Mouse (Mus musculus): ENCODE measurements around the gene Slc4a1. TPM values are rescaled to one million over a fixed set of nuclear protein-coding genes. Genes with fewer than 3 reads are reported as not detected.

Gene Slc4a1
- polyA plus RNA-seq, 1 experiment from 2014 or later: 6.9 TPM

- Histone ChIP-seq H3K4me1 (ENCODE audit: insufficient read depth) (no peaks in the 10 kb centered on the region), H3K9ac (no peak overlapping the region), H3K4me2 (no peak overlapping the region), H3K36me3 (ENCODE audit: insufficient read depth) (no peaks in the 10 kb centered on the region), H3K9me3 (ENCODE audit: low read depth, low read length) (no peaks in the 10 kb centered on the region), H3K27me3 (ENCODE audit: insufficient read depth, low read length) (no peaks in the 10 kb centered on the region), H3K27ac (ENCODE audit: low read depth) (no peak overlapping the region), H3K4me3 (ENCODE audit: low read depth, low read length) (no peak overlapping the region)
- no peak for TF ChIP-seq CTCF (IDR thresholded peaks at IDR 0.05; ENCODE audit: low read depth)
- 76% methylated on average over 3 of the region's 3 CpGs for WGBS
- no peak for DNase-seq
- no peak for ATAC-seq (ENCODE audit: insufficient read depth)
These were observed 16.6 kb downstream of the Slc4a1 start for GRCm38 (mm10) chr11:102349189-102349954.

- WGBS: 85% methylated on average over 11 of the region's 11 CpGs
- no peaks in the 10 kb centered on the region for H3K9me3 ChIP-seq (ENCODE audit: low read depth, low read length)
- ATAC-seq (ENCODE audit: insufficient read depth): no peak
- no peak for TF ChIP-seq CTCF (IDR thresholded peaks at IDR 0.05; ENCODE audit: low read depth)
- no peaks in the 10 kb centered on the region for H3K36me3 ChIP-seq (ENCODE audit: insufficient read depth)
- no peak overlapping the region for H3K9ac ChIP-seq
- no peak for DNase-seq
- H3K4me2 ChIP-seq: no peak overlapping the region
- no peak overlapping the region for H3K27ac ChIP-seq (ENCODE audit: low read depth)
- no peaks in the 10 kb centered on the region for H3K4me1 ChIP-seq (ENCODE audit: insufficient read depth)
- H3K4me3 ChIP-seq (ENCODE audit: low read depth, low read length): no peak overlapping the region
- no peaks in the 10 kb centered on the region for H3K27me3 ChIP-seq (ENCODE audit: insufficient read depth, low read length)
These were observed 17.2 kb downstream of the Slc4a1 start for GRCm38 (mm10) chr11:102348771-102349170.

GRCm38 (mm10) chr11:102348101-102348585 lies 17.9 kb downstream of the Slc4a1 start:
- no peak overlapping the region for H3K4me3 ChIP-seq (ENCODE audit: low read depth, low read length)
- no peaks in the 10 kb centered on the region for H3K4me1 ChIP-seq (ENCODE audit: insufficient read depth)
- H3K9ac ChIP-seq: no peak overlapping the region

GRCm38 (mm10) chr11:102347683-102348082 lies 18.3 kb downstream of the Slc4a1 start:
- Histone ChIP-seq H3K27ac (ENCODE audit: low read depth) (no peak overlapping the region), H3K4me3 (ENCODE audit: low read depth, low read length) (no peak overlapping the region), H3K4me1 (ENCODE audit: insufficient read depth) (no peaks in the 10 kb centered on the region), H3K9me3 (ENCODE audit: low read depth, low read length) (no peaks in the 10 kb centered on the region), H3K36me3 (ENCODE audit: insufficient read depth) (no peaks in the 10 kb centered on the region), H3K9ac (no peak overlapping the region), H3K27me3 (ENCODE audit: insufficient read depth, low read length) (no peaks in the 10 kb centered on the region), H3K4me2 (no peak overlapping the region)
- no peak for TF ChIP-seq CTCF (IDR thresholded peaks at IDR 0.05; ENCODE audit: low read depth)
- ATAC-seq (ENCODE audit: insufficient read depth) (no peak), DNase-seq (no peak)
- WGBS: 70% methylated on average over 5 of the region's 5 CpGs

More at GRCm38 (mm10) chr11:102348101-102348585, 17.9 kb downstream of the Slc4a1 start:
- WGBS: 86% methylated on average over 7 of the region's 7 CpGs
- H3K36me3 ChIP-seq (ENCODE audit: insufficient read depth): no peaks in the 10 kb centered on the region
- no peak overlapping the region for H3K27ac ChIP-seq (ENCODE audit: low read depth)
- H3K27me3 ChIP-seq (ENCODE audit: insufficient read depth, low read length): no peaks in the 10 kb centered on the region
- DNase-seq (no peak), ATAC-seq (ENCODE audit: insufficient read depth) (no peak)
- H3K4me2 ChIP-seq: no peak overlapping the region
- H3K9me3 ChIP-seq (ENCODE audit: low read depth, low read length): no peaks in the 10 kb centered on the region
- TF ChIP-seq CTCF (IDR thresholded peaks at IDR 0.05; ENCODE audit: low read depth): no peak

- no peak overlapping the region for H3K4me3 ChIP-seq (ENCODE audit: low read depth, low read length)
- WGBS: 60% methylated on average over 5 of the region's 5 CpGs
- ATAC-seq (ENCODE audit: insufficient read depth): no peak
These were observed 19.1 kb downstream of the Slc4a1 start for GRCm38 (mm10) chr11:102346926-102347325.

GRCm38 (mm10) chr11:102344458-102344857 lies 21.5 kb downstream of the Slc4a1 start:
- no peak overlapping the region for H3K27ac ChIP-seq (ENCODE audit: low read depth)
- H3K9ac ChIP-seq: no peak overlapping the region
- no peaks in the 10 kb centered on the region for H3K4me1 ChIP-seq (ENCODE audit: insufficient read depth)
- H3K27me3 ChIP-seq (ENCODE audit: insufficient read depth, low read length): no peaks in the 10 kb centered on the region
- no peak overlapping the region for H3K4me2 ChIP-seq
- ATAC-seq (ENCODE audit: insufficient read depth) (no peak), DNase-seq (no peak)
- H3K4me3 ChIP-seq (ENCODE audit: low read depth, low read length): no peak overlapping the region
- H3K36me3 ChIP-seq (ENCODE audit: insufficient read depth): no peaks in the 10 kb centered on the region
- H3K9me3 ChIP-seq (ENCODE audit: low read depth, low read length): no peaks in the 10 kb centered on the region
- TF ChIP-seq CTCF (IDR thresholded peaks at IDR 0.05; ENCODE audit: low read depth): no peak
- WGBS: 85% methylated on average over 3 of the region's 3 CpGs

More at GRCm38 (mm10) chr11:102346926-102347325, 19.1 kb downstream of the Slc4a1 start:
- no peak overlapping the region for H3K9ac ChIP-seq
- no peak overlapping the region for H3K27ac ChIP-seq (ENCODE audit: low read depth)
- H3K36me3 ChIP-seq (ENCODE audit: insufficient read depth): no peaks in the 10 kb centered on the region
- no peaks in the 10 kb centered on the region for H3K4me1 ChIP-seq (ENCODE audit: insufficient read depth)
- H3K9me3 ChIP-seq (ENCODE audit: low read depth, low read length): no peaks in the 10 kb centered on the region
- H3K4me2 ChIP-seq: no peak overlapping the region
- DNase-seq: no peak
- TF ChIP-seq CTCF (IDR thresholded peaks at IDR 0.05; ENCODE audit: low read depth): no peak
- no peaks in the 10 kb centered on the region for H3K27me3 ChIP-seq (ENCODE audit: insufficient read depth, low read length)

GRCm38 (mm10) chr11:102342742-102343141 lies 23.3 kb downstream of the Slc4a1 start:
- Histone ChIP-seq H3K4me2 (no peak overlapping the region), H3K27me3 (ENCODE audit: insufficient read depth, low read length) (no peaks in the 10 kb centered on the region), H3K9ac (no peak overlapping the region), H3K36me3 (ENCODE audit: insufficient read depth) (no peaks in the 10 kb centered on the region), H3K4me1 (ENCODE audit: insufficient read depth) (peaks cover 6% of the 10 kb centered on the region; the same call in 1 of the 2 replicates), H3K9me3 (ENCODE audit: low read depth, low read length) (no peaks in the 10 kb centered on the region), H3K27ac (ENCODE audit: low read depth) (no peak overlapping the region), H3K4me3 (ENCODE audit: low read depth, low read length) (no peak overlapping the region)
- ATAC-seq (ENCODE audit: insufficient read depth) (no peak), DNase-seq (no peak)
- 60% methylated on average over 12 of the region's 12 CpGs for WGBS
- no peak for TF ChIP-seq CTCF (IDR thresholded peaks at IDR 0.05; ENCODE audit: low read depth)

Measured in lung, embryonic 14.5 days (tissue).